ENCODE assay signal across 9 mouse cellular contexts in the genomic region with DNA sequence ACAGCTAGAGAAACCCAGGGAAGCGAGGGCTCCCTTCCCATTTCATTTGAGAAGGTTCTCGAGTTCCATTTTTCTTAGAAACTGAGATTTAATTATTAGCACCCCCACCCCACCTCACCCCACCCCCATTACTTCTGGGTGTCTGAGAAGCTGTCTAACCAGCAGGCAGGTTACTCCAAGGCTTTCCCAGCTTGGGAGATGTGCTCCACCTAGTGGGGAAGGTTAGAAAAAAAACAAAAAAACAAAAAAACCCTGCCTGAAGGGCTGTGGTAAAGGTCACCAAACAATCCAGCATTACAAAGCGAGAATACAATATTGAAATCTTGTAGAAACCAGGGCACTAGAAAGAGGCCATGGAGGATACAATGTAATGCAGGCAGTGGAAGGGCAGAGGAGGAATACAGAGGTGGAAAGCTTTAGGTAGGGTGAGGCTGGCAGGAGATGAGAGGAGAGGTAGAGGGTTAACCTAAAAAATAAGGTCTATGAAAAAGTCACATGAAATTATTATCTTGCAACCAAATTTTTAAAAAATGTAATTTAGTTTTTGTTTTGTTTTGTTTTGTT. TPM values are rescaled to one million over a fixed set of nuclear protein-coding genes. Genes with fewer than 3 reads are reported as not detected.
DNase-seq lines count a peak whose midpoint lies in the region; ATAC-seq and TF ChIP-seq lines count a peak whose summit lies in the region.
"Had no signal": no experiment of that assay in that cellular context is flagged by ENCODE, and none has a peak within 500 bp of the region (broad histone marks: within the 10 kb centered on the region; RNA-seq: fewer than 3 reads in every experiment).

No protein-coding gene starts in this region.

- H3K27me3 ChIP-seq in ES-Bruce4 (ENCODE audit: control insufficient read depth, insufficient read depth, low read length, poor library complexity, severe bottlenecking), result no peaks in the 10 kb centered on the region
- H3K27me3 ChIP-seq in intestine, embryonic 15.5 days (replicated peaks), result no peaks in the 10 kb centered on the region
- H3K27me3 ChIP-seq in midbrain, postnatal 0 days (ENCODE audit: insufficient read depth, low read length), result no peaks in the 10 kb centered on the region
- H3K27me3 ChIP-seq: liver, embryonic 15.5 days had no signal

- no peaks in the 10 kb centered on the region for H3K36me3 ChIP-seq in ES-Bruce4 (ENCODE audit: control insufficient read depth, insufficient read depth, low read length, poor library complexity, severe bottlenecking)
- no peaks in the 10 kb centered on the region for H3K36me3 ChIP-seq in intestine, embryonic 15.5 days
- peaks cover under 1% of the 10 kb centered on the region for H3K36me3 ChIP-seq in midbrain, postnatal 0 days (ENCODE audit: insufficient read depth, low read length)
- H3K36me3 ChIP-seq: liver, embryonic 15.5 days had no signal

- no peaks in the 10 kb centered on the region for H3K4me1 ChIP-seq in ES-Bruce4 (ENCODE audit: control insufficient read depth, insufficient read depth, low read length)
- no peaks in the 10 kb centered on the region; the same call in 1 of the 2 replicates for H3K4me1 ChIP-seq in cortical plate, adult 2 months (ENCODE audit: control insufficient read depth, insufficient read depth, low read length)
- H3K4me1 ChIP-seq in intestine, embryonic 15.5 days (replicated peaks), result no peaks in the 10 kb centered on the region
- no peaks in the 10 kb centered on the region for H3K4me1 ChIP-seq in midbrain, postnatal 0 days (ENCODE audit: insufficient read depth, low read length)
- H3K4me1 ChIP-seq: liver, embryonic 15.5 days had no signal

- H3K9me3 ChIP-seq in ES-Bruce4 (replicated peaks; ENCODE audit: control insufficient read depth, insufficient read depth, low read length, poor library complexity, severe bottlenecking), result no peaks in the 10 kb centered on the region
- H3K9me3 ChIP-seq in intestine, embryonic 15.5 days, result no peaks in the 10 kb centered on the region
- no peaks in the 10 kb centered on the region for H3K9me3 ChIP-seq in midbrain, postnatal 0 days (ENCODE audit: low read length)
- H3K9me3 ChIP-seq: liver, embryonic 15.5 days had no signal

- ATAC-seq in intestine, embryonic 15.5 days, result 0 out of 2 replicates have a peak, but pooled peaks have one; percentile 41
- peak; percentile 53; the same call in 1 of the 2 replicates for ATAC-seq in midbrain, postnatal 0 days (ENCODE audit: low FRiP score)

- no peak overlapping the region for H3K27ac ChIP-seq in ES-Bruce4 (ENCODE audit: insufficient read depth, low read length)
- no peak overlapping the region for H3K27ac ChIP-seq in cortical plate, adult 2 months (ENCODE audit: insufficient read depth, low read length)
- no peak overlapping the region for H3K27ac ChIP-seq in intestine, embryonic 15.5 days
- no peak overlapping the region for H3K27ac ChIP-seq in midbrain, postnatal 0 days (ENCODE audit: low read depth, low read length)
- H3K27ac ChIP-seq: liver, embryonic 15.5 days had no signal

- WGBS in intestine, embryonic 15.5 days, result 27% methylated on average over 3 of the region's 3 CpGs
- WGBS in midbrain, postnatal 0 days, result 34% methylated on average over 3 of the region's 3 CpGs

- TF ChIP-seq POLR2A in ES-Bruce4 (IDR thresholded peaks at IDR 0.05; ENCODE audit: insufficient read depth, low read length), result no peak
- TF ChIP-seq POLR2A in cortical plate, adult 2 months (IDR thresholded peaks at IDR 0.05; ENCODE audit: extremely low read depth, insufficient read depth, low read length), result no peak

- peak; percentile 3 for DNase-seq in gastrocnemius, adult 18-20 months (ENCODE audit: low spot score)
- DNase-seq in gastrocnemius, postnatal 10 days, result no peak
- DNase-seq in midbrain, postnatal 0 days (ENCODE audit: low spot score), result peak; percentile 62
- DNase-seq in right cerebral cortex, postnatal 36 days (ENCODE audit: low spot score in 2 of 2), result no peak
- DNase-seq in layer of hippocampus, adult 9-10 months (ENCODE audit: low spot score), result no peak

- TF ChIP-seq CTCF in ES-Bruce4 (IDR thresholded peaks at IDR 0.05; ENCODE audit: low read depth, low read length), result peak; percentile 16
- TF ChIP-seq CTCF in cortical plate, adult 2 months (IDR thresholded peaks at IDR 0.05; ENCODE audit: extremely low read depth, insufficient read depth, low read length), result peak; percentile 43
- peak; percentile 71 for TF ChIP-seq CTCF in midbrain, postnatal 0 days (IDR thresholded peaks at IDR 0.05)

- TF ChIP-seq EP300 in ES-Bruce4 (IDR thresholded peaks at IDR 0.05; ENCODE audit: insufficient read depth, low read depth, low read length), result no peak

- H3K4me3 ChIP-seq in ES-Bruce4 (ENCODE audit: low read depth, low read length), result no peak overlapping the region
- no peak overlapping the region for H3K4me3 ChIP-seq in cortical plate, adult 2 months (ENCODE audit: insufficient read depth, low read length)
- no peak overlapping the region for H3K4me3 ChIP-seq in intestine, embryonic 15.5 days (replicated peaks)
- no peak overlapping the region for H3K4me3 ChIP-seq in midbrain, postnatal 0 days (ENCODE audit: low read depth, low read length)
- H3K4me3 ChIP-seq: liver, embryonic 15.5 days had no signal

- H3K4me2 ChIP-seq in intestine, embryonic 15.5 days (replicated peaks), result no peak overlapping the region
- no peak overlapping the region for H3K4me2 ChIP-seq in midbrain, postnatal 0 days (ENCODE audit: low read depth, low read length, poor library complexity, severe bottlenecking)
- H3K4me2 ChIP-seq: liver, embryonic 15.5 days had no signal

- no peak overlapping the region for H3K9ac ChIP-seq in ES-Bruce4 (ENCODE audit: low read depth, poor library complexity, severe bottlenecking)
- H3K9ac ChIP-seq in intestine, embryonic 15.5 days, result no peak overlapping the region
- H3K9ac ChIP-seq in midbrain, postnatal 0 days (replicated peaks; ENCODE audit: low read length, poor library complexity, severe bottlenecking), result no peak overlapping the region
- H3K9ac ChIP-seq: liver, embryonic 15.5 days had no signal

RNA-seq across cellular contexts. Expression of a gene that starts 57.2 kb away (rescaled TPM):
- under 1 TPM in 1 of 2 experiments, not detected in 1; 0.12 TPM for total RNA-seq in gastrocnemius, adult 18-20 months (2021)
- 1 to 10 TPM; 6.2 to 9.1 TPM for total RNA-seq in gastrocnemius, postnatal 10 days (2021)
- 0.18 and 0.20 TPM in 2 replicates for polyA plus RNA-seq in ES-Bruce4 (2011; ENCODE audit: insufficient read depth, insufficient read length, low read depth, missing spikeins)
- 1.8 and 2.3 TPM in 2 replicates for polyA plus RNA-seq in cortical plate, adult 2 months (2012; rRNA removed)
- 14.3 and 16.4 TPM in 2 replicates for polyA plus RNA-seq in intestine, embryonic 15.5 days (2015; fragmentation: Nextera tagmentation; extraction: Ambion mirVana)
- total RNA-seq in midbrain, postnatal 0 days (2014; rRNA removed), result 7.5 and 8.0 TPM in 2 replicates
- 5.2 and 6.8 TPM in 2 replicates for polyA plus RNA-seq in midbrain, postnatal 0 days (2015; fragmentation: Nextera tagmentation; extraction: Ambion mirVana)

Comparison
In these comparisons a context has a peak if more than half of its experiments do, and no peak if none do; other contexts are left out.
1. DNase-seq: peak in gastrocnemius, adult 18-20 months (single experiment) and midbrain, postnatal 0 days (single experiment); none in gastrocnemius, postnatal 10 days (single experiment), right cerebral cortex, postnatal 36 days (0 of 2) and layer of hippocampus, adult 9-10 months (single experiment).
2. CTCF ChIP-seq: peak in every context shown above with its lines; median percentile 71 in midbrain, postnatal 0 days; 43 in cortical plate, adult 2 months; 16 in ES-Bruce4.